Mouse (Mus musculus) embryonic fibroblast, embryonic 13.5 days (primary cell): ENCODE results near the gene Stk10.

Source experiments
- CTCF ChIP-seq: IDR thresholded peaks from 2 replicates; pipeline ENCODE4 v1.5.1; 2011; ENCODE audit warnings: mild to moderate bottlenecking, control low read depth, low read length, moderate library complexity, borderline replicate concordance; ENCODE audit not compliant: insufficient read depth
- POLR2A ChIP-seq: IDR thresholded peaks from 2 replicates; pipeline ENCODE4 v1.6.1; 2011; ENCODE audit warnings: low read depth, mild to moderate bottlenecking, control low read depth, low read length, moderate library complexity

GRCm38 (mm10) chr11:32590205-32590604, 57.1 kb downstream of the Stk10 start:
- TF ChIP-seq POLR2A (no peak), CTCF (no peak)
